Mouse (Mus musculus) gastrocnemius, postnatal 36 days (tissue): Measurements from ENCODE around the gene Tmprss6. TPM values are rescaled to one million over a fixed set of nuclear protein-coding genes. Genes with fewer than 3 reads are reported as not detected.

Source experiments
- DNase-seq, 2 experiments: peaks; one replicate each; pipeline ENCODE4 v3.0.0; 2022
- intact Hi-C: fragments of 180-260 bp; cut with DNase I; formaldehyde crosslinking; loops from one replicate; pipeline ENCODE4 v1.15.1; 2025
- total RNA-seq, 2 experiments: library from RNA; stranded (reverse); gene quantifications; 2 replicates each; pipeline ENCODE4 v1.2.3; 2021

The Tmprss6 gene
- total RNA-seq, 2 experiments from 2014 or later, result not detected

DNA sequence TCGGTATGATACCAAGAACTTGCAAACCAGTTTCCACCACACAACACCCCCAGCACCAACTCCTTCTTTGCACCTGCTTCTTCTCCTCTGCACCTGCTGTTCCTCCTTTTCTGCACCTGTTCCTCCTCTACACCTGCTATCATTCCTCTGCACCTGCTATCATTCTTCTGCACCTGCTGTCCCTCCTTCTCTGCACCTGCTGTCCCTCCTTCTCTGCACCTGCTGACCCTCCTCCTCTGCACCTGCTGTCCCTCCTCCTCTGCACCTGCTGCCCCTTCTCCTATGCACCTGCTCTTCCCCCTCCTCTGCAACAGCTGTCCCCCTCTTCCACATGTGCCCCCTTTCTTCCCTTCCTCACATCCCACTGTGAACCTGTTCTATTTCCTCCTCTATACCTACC is 18.1 kb upstream of the Tmprss6 start:
- DNase-seq, result no peak
- intact Hi-C loops, result no loop called here

DNA sequence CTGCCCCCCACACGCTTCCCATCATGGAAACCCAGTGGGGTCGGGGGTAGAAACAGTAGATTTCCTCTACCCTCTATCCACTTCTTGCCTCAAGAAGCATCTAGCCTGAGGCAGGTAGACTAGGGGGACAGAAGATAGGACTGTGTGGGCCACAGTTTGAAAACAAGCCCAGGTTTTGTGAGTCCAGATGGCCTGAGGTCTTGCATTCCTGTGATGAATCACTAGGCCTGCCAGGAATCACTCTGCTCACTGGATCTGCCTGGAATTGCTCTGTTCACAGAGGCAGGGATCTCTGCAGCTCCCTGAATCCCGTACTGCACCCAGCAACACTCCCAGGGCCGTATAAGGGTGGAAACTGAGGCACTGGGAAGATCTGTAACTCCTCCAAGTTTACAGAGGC is 14.9 kb upstream of the Tmprss6 start:
- DNase-seq, result no peak
- intact Hi-C loops, result no loop called here

DNA sequence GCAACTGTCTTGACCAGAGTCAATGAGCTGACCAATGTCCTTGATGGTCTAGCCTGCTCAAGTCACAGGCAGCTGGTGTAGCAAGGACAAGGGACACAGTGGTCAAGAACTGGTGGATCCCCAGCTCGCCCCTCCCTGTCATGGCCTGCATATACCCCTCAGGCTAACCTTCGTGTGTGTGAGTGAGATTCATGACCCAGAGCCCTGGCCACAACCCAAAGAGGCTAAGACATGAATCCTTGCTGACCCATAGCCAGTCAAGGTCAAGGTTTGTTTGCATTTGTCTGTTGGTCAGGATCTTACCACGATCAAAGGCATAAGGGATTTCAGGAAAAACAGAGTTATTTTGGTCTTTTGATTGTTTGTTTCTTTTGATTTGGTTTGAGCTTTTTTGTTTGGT is 14.1 kb upstream of the Tmprss6 start:
- DNase-seq, result no peak
- intact Hi-C loops, result no loop called here

DNA sequence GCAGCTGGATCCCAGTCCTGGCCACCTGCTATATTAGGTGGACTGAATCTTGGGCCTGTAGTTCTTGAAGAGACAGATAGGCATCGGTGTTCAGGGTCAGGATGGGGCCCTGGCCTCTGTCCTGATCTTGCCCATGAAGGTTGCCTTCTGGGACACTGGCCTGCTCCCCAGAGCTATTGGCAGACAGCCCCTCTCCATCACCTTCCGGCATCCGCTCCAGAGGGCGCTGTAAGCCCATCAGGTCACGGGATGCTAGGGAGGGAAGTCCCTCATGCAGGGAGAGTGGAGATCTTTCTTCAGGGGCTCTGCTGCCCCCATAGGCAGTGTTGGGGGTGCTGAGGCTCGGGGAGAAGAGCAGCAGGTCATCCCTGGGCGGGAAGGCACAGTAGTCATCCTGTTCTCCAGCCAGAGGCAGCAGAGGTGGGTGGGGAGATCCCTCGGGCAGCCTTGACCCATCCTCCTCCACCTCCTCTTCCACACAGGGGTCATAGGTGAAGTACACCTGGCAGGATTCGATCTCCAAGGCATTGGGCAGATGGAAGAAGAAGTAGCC is 13.1 kb upstream of the Tmprss6 start:
- intact Hi-C loops, result no loop called here
- DNase-seq, result no peak

DNA sequence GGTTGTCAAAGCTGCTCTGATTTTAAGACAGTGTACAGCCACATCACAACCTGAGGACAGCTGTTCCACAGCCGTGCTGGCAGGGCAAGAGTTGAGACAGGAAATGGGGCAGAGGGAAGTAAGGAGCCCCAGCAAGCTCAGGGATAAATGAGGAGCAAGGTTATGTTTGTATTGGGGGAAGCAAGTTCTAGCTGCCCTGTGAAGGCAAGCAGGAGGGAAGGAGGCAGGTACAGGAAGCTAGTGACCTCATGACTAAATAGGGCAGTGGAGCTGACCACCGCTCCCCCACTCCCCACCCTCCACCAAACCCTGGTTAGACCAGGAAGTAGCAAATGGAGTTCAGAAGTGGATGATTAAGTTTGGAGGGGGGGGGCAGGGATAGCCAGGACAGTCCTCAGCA is 12.6 kb upstream of the Tmprss6 start:
- DNase-seq, result no peak
- intact Hi-C loops, result no loop called here

DNA sequence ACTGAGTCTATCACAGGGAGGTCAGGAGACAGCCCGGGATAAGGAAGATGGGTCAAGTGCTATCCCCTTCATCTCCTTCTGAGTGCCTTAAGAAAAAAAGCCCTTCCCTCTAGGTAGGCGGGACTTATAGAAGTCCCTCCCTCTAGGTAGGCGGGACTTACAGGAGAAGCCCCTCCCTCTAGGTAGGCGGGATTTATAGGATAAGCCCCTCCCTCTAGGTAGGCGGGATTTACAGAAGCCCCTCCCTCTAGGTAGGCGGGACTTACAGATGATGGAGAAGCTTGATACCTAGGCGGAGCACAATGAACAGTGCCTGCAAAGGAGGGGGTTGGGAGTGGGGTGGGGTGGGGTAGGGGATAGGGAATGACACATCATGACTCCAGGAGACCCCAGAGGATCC is 11.7 kb upstream of the Tmprss6 start:
- intact Hi-C loops, result no loop called here
- DNase-seq, result no peak

DNA sequence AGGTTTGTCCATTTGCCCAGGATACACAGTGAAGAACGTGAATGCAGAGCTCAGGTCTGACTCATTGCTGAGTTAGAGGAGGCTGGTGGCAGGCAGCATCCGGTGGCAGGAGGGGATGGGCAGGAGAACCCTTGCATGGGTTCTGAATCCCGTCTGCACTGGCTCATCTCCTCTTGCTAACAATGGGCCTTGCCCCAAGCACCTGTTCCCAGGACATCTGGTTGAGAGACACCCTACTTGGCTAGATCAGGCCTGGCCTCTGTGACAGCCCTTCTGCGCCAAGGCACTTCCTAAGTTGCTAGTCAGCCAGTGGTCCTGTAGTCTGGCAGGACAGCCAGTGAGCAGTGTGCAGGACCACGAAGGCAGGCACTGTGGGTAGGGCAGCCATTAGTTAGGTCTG is 11.0 kb upstream of the Tmprss6 start:
- intact Hi-C loops, result no loop called here
- DNase-seq, result no peak

DNA sequence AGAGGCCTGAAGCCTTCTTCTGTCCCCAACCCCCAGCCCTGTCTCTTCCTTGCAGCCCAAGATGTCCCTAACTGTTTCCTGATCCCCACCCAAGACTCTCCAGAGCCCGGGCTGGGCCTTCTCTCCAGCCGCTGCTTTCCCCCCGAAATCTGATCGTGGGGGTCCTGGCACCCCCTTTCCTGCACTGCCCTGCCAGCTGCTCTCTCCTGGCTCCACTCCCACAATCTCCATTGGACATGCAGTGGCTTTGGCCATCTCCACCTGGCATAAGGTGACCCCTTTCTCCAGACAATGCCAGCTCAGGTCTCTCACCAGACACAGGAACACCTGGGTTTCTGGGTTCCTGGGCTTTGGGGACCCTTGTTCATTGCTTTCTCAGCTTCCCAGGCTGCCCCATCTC is 9.6 kb upstream of the Tmprss6 start:
- intact Hi-C loops, result no loop called here
- DNase-seq, result no peak

DNA sequence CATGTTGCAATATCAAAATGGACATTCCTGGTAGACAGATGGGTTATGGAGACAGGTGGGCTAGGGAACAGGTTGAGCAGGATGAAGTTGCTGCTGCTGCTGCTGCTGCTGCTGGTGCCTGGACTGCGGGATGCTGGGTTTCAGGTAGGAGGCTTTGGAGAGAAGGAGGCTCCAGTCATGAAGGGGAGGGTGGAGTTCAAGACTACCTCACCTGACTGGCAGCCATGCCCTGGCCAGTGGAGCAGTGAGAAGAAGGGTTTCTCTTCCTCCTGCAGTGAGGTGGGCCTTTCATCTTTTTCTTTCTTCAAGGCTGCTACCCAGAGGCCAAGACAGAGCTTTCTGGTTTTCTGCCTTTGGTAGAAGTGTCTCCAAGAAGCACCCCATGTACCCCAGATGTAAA is 8.4 kb upstream of the Tmprss6 start:
- intact Hi-C loops, result no loop called here
- no peak for DNase-seq

DNA sequence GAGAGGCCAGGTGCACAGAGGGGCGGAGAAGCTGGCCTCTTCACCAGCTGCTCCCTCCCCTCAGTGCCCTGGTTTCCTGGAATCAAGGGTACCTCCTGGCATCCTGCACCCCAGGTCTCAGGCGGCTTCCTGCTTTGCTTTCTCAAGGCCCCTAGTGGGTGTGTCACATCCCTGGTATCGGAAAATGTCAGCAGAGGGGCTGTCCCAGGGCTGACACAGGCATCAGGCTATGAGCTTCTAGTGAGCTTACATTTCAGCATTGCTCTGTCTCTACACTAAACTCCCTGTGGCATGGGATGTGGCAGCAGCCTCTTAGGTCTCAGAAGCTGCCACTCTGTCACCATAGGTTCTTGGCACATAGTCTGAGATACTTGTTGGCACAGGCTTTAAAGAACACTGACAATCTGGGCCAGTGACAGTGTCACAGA is 7.2 kb upstream of the Tmprss6 start:
- DNase-seq, result no peak
- intact Hi-C loops, result no loop called here

DNA sequence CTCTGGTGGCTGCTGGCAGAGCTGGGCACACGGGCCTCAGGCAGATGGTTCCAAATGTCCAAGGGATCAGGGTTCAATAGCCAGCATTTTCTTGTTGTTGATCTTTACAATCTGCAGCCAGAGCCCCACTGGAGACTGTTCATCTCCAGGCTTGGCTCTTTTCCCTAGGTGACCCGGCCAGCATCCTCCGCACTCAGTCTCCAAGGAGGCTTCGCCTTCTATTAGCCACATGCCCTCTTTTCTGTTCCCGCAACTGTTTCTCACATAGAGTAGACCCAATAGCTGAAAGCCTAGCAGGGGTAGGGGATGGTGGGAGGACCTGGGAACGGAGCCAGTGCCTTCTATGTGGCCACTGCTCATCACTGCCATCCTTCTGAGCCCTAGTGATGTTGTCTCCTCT is 5.0 kb upstream of the Tmprss6 start:
- DNase-seq, result no peak
- intact Hi-C loops, result no loop called here

DNA sequence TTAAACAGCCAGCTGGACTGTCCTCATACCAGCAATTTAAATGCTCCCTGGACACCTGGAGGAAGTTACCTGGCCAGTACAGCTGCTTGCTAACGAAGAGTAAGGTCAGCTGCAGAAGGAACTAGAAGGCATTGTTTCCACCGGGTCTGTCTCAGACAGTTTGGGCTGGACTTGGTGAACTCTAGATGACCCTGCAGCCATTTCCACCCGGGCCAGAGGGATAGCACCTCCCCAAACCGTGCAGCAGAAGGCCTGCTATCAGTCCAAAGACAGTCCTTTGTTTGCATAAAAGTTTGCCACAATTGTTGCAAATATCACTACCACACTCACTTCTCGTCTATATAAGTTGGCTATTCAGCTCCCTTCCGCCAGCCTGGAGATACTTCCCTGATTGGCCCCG is 3.5 kb upstream of the Tmprss6 start:
- DNase-seq, result no peak
- intact Hi-C loops, result no loop called here

DNA sequence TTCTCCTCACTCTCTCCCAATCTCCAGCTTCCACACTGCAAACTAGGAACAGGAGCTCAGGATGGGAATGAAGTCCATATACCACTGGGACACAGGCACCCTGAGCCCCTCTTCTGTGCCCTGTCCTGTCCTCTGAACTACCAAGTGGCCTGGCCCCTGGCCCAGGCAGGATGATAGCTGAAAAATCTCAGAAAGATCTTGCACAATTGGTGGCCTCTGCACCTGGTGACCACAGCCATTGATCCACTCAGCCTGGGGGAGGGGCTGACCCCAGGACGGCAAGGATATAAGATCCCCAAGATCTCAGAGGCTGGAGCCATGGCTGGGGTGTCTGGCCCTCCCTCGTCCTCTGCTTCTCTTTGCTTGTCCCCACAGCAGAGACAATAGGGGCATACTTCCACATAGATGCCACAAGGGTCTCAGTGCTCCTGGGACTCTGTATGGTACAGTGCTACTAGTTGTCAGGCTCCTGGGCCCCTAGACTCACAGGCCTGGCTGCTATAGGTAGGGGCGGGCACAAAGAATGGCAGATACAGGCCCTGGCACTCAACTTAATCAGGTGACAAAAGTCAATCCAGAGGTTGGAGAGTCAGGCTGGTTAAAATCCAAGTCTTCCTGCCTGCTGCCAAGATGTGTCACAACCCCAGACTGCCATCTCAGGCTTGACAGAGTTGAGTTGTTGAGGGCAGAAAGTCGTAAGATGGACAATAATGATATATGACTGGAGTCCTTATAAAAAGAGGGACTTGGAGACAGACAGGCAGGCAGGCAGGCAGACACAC is 2.3 kb upstream of the Tmprss6 start:
- intact Hi-C loops, result no loop called here
- DNase-seq, result no peak

DNA sequence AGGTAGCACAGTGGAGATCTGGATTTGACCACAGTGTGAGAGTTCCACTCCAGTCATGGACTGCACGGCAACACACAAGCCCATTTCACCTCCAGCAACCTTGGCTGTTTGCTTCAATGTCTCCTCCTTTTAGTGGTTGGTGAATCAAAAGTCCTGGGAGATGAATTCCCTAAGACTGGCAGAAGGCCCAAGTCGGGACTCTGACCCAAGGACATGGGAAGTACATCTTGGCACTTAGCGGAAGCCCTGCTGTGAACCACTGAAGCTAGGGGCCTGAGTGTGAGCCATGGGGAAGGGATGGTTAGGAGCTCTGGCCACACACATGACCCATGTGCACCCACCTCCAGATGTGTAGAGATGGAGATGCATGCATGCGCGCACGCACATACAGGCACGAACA is 864 bp downstream of the Tmprss6 start:
- intact Hi-C loops, result no loop called here
- no peak for DNase-seq

DNA sequence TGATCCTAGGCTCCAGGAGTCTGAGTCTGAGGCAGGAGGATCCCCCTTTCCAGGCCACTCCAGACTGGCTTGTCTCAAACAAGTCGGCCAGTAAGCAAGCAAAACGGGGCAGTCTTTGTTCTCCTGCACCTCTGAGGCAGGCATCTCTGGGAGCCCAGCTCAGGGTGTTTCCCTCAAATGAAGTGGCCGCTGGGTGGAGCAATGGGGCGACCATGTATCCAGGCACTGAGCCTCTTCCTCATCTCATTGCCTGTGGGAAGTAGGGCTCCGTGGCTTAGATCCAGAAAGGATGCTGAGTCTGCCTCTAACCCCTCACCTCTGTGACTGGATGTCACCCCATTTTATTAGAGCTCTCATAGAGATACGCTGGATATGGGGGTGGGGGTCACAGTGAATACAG is 1.6 kb downstream of the Tmprss6 start:
- intact Hi-C loops, result no loop called here
- no peak for DNase-seq

DNA sequence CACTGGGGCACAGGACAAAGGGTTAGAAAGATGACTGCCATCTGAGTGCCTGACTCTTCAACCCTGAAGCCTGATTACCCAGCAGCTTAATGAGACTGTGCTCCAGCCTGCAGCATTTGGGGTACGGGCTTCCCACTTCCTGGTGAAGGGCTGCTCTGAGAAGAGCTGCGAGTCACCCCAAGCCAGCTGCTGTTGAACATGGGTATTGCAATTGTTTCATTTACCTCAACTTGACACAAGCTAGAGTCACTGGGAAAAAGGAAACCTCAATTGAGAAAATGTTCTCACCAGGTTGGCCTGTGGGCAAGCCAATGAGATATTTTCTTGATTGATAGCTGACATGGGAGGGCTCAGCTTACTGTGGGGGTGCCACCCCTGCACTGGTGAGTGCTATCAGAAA is 5.5 kb downstream of the Tmprss6 start:
- DNase-seq, result no peak
- intact Hi-C loops, result no loop called here

DNA sequence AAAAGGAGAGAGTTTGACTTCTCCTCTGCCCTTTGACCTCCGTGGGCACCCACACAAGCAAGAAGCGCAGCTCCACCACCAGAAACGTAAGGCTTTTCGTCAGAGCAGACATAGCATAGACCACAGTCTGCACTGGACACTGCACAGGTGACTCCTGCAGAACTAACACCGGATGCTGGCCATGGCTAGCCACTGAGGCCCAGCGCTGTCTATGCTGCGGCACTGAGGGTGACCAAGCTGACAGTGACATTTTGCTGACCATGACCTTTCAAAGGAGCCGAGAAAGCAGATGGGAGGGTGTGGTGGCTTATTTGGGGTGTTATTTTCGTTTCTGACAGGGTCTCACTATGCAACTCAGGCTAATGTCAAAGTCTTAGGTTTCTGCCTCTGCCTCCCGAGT is 11.2 kb downstream of the Tmprss6 start:
- intact Hi-C loops, result no loop called here
- no peak for DNase-seq

DNA sequence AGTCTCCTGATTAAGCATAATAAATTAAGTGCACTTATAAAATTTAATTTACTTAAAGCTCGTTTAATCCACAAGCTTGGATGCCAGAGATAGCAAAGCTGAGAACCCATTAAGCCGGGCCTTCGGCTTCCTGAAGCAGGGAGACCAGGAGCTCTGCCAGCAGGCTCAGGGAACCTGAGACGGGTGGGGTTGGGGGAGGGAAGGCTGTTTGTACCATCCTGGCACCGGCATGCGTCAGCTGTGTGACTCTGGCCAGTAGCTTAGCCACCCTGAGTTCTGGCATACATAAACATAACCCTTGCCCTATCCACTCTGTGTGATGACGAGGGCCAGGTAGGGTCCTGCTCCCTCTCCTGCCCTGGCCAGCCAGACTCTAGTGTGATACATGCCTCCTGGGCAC is 12.4 kb downstream of the Tmprss6 start:
- intact Hi-C loops, result no loop called here
- peak in 1 of 2 experiments; percentile 56 for DNase-seq

DNA sequence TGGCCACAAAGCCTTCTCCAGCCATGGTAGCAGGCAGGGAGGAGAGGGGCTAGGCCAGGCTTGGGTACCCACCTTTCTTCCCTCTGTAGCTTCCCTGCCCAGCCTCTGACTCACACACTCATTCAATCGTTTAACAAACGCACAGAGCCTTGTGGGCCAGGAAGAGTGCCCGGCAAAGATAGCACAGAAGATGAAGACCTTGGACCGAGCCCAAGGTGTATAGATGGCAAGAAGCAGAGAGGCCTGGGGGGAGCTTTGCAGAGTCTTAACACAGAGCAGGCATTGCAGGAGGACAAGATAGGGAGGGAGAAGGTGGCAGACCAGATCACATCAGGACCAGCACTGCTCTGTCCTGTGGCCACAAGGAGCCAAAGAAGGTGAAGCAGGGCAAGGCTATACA is 13.3 kb downstream of the Tmprss6 start:
- DNase-seq, result no peak
- intact Hi-C loops, result no loop called here

DNA sequence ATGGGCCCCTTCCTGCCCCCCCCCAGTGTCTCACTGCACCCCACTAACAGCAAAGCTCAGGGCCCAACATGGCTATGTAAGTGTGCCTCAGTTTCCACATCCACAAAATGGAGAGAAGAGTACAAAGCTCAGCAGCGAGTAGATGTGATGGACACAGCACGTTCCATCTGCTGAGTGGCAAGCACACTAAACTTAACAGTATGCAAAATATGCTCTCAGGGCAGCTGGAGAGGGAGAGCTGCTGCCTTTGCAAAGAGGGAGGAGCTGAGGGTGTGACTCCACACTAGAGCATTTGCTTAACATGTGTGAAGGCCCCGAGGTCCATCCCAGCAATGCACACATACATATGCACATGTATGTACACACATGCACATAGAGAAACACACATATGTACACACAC is 15.5 kb downstream of the Tmprss6 start:
- intact Hi-C loops, result no loop called here
- DNase-seq, result no peak

DNA sequence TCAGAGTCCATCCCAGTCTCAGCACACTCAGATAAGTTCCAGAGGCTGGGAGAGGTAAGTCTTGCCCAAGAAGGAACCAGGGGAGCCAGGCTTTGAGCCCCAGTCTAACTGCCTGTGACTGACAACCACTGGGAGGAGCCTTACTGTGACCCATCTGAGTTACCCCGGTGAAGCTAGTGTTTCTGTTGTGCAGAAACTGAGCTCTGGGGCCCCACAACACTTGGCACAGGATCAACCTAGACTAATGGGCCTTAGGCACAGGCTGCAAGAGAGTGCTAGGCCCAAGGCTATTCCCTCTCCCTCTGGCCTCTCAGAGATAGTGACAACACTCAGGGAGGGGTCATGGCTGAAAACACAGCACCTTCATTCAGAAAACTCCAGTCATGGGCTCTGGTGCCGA is 17.2 kb downstream of the Tmprss6 start:
- intact Hi-C loops, result no loop called here
- no peak for DNase-seq

DNA sequence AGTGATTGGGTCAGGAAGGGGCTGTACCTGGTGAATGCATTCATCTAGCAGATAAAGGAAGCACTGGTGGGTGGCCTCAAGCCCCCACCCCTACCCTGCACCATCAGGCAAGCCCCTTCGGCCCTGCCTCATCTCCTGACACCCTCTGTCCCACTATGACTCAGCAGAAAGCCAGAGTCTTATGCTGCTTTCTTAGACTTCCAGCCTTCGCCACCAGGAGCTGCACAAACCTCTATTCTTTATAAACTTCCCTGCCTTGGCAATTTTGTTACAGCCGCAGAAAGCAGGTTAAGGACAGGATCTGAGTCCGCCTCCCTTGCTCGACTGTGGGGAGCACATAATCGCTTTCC is 18.0 kb downstream of the Tmprss6 start:
- intact Hi-C loops, result no loop called here

More for the DNA sequence above, 18.0 kb downstream of the Tmprss6 start:
- DNase-seq, result no peak
